Mouse (Mus musculus) ovary, adult 18-20 months (tissue): ENCODE measurements at regions not wholly inside any gene's neighbourhood (a gene's known extent, or its start where the extent isn't known, plus 50 kb on each side); places are given as distances from the start of the nearest gene placed in this dataset.
"Not testable (repeated sequence)": the region's sequence is repeated elsewhere in the genome, so short reads cannot be mapped to it uniquely, and the experiment has no call there.

Source experiments
- DNase-seq: peaks from one replicate; pipeline ENCODE4 v3.0.0; 2022; ENCODE audit warnings: low spot score, mixed read lengths

- no peak for DNase-seq
Observed at GRCm38 (mm10) chr13:5920422-5920821, 59.1 kb downstream of the Klf6 start.

DNA sequence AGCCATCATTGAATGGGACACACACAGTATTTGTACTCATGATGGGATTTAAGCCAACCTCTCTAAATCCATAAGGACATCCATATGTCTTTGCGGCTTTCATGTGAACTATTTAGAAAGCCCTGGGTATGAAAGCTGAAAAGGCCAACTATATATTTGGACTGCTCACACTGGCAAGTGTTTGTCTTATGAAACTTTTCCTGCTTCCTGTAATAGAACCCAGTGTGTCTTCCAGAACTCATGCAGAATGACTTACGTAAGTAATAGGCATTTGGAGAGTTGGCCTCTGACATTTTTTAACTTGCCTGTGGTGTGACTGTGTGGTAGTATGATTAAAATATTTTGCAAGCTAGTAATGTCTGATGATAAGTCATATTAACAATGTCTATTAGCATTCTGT, 70.2 kb downstream of the Klf6 start:
- DNase-seq: no peak

DNA sequence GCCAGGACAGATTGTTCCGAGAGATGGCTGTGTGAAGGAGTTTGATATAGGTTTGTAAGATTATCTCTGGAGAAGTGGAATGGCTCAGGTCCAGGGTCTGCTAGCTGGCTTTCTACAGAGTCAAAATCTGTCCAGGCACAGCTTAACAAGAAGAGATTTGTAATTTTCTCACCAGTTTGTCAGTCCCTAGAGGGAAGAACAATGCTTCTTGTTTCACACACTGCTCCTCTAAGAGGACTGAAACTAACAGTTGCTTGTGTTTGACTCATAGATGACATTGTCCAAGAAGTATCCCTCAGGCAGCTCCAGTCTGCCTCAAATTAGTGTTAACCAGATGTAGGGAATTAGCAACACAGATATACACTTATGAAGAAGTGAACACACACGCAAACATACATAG, 76.2 kb downstream of the Klf6 start:
- no peak for DNase-seq

- DNase-seq: no peak
Observed at GRCm38 (mm10) chr13:5937970-5938369, 76.7 kb downstream of the Klf6 start.

DNA sequence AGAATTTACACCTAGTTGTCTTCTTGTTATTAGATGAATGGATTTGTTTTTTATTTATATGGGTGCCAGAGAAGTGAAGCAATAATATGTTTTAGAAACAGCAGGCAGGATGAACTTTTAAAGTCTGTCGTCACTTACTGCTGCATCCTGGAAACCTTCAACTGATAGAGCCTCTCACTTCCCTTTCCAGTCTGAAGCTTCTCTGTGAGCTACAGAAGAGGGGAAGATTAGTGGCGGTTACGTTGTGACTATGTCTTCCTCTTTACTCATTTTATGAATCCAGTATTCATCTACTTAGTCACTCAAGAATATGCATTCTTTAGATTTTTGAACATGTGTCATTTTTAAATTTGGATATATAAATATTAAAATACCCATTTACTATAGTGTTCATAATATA, 78.1 kb downstream of the Klf6 start:
- no peak for DNase-seq

DNA sequence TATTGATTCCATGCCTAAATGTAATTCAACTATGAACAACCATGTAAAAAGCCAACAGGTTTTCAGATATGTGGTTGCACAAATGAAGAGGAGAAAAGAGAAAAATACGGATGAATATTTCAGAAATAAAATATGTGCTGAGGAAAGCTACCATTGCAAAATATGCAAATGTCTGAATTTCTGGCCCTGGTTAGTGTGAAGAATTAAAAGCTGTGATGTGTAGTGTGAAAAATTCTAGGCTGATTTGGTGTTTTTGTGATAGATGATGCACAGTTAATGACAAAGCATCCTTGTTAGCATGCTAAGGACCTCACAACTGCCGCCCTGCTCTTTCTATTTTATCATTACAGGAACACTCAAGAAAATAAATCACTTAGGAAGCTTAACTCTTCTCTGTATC, 91.6 kb downstream of the Klf6 start:
- DNase-seq: no peak

DNA sequence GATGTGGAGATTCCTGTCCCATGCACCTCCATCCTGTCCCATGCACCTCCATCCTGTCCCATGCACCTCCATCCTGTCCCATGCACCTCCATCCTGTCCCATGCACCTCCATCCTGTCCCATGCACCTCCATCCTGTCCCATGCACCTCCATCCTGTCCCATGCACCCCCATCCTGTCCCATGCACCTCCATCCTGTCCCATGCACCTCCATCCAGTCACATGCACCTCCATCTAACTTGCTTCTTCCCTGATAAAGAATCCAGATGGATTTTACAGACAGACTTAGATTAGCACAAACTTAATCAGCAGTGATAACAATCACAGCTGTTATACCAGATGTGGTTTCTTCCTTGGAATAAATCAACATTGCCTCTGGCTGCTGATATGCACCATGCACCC, 93.8 kb downstream of the Klf6 start:
- not testable (repeated sequence) for DNase-seq

- no peak for DNase-seq
Observed at GRCm38 (mm10) chr13:5956145-5956544, 94.9 kb downstream of the Klf6 start.

GRCm38 (mm10) chr13:5962947-5963346, 101.7 kb downstream of the Klf6 start:
- DNase-seq: no peak

DNA sequence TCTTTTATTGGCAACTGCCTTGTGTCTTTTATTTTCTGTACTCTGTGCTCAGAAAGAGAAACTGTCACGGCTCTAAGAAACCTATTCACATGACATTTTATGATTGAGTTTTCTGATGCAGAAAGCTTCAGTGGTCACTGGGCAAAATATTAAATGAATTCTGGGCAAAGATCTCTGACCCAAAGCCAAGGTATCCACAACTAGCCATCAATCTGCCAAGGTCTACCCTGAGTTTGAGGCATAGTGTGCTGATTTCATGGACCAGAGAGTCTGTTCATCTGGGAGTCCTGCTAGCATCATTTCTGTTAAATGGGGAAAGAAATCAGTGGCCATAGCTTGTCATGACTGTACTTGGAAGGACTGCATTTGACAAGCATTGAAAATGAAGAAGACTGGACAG, 103.3 kb downstream of the Klf6 start:
- no peak for DNase-seq

DNA sequence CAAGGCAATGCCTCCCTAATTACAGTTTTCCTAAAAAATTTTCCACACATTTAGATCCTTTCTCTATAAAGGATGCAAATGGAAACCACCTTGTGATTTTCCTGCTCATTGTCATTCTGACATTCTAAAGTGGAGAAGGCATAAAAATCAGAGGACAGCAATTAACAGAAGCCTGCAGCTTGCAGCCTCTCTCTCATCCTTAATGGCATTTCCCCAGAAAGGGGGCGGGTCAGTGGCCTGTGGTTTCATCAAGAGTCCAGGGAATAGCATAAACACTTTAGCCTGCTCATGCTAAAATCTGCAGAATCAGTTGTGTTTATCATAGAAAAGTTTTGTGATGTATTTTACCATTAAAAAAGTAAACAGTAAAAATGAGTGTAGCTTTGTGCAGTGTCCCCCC, 117.3 kb downstream of the Klf6 start:
- no peak for DNase-seq

DNA sequence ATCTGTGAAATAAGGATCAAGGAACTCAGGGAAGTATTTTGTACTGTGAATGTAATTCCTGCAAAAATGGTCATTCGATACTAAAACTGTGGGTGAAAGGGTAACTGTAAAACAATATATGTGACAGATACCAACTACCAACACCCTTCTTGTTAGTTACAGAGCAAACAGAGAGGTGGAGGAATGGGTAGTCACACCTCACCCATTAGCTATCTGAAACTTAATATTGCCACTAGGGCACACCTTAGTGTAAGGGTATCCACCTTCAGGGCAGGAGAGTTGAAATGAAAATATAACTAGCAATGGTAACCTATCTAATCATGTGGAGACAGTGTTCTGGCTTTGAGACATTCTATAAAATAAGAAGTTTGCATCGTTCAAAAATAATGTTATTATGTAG, 126.2 kb downstream of the Klf6 start:
- no peak for DNase-seq

GRCm38 (mm10) chr13:5988407-5988806, 127.1 kb downstream of the Klf6 start:
- DNase-seq: no peak

DNA sequence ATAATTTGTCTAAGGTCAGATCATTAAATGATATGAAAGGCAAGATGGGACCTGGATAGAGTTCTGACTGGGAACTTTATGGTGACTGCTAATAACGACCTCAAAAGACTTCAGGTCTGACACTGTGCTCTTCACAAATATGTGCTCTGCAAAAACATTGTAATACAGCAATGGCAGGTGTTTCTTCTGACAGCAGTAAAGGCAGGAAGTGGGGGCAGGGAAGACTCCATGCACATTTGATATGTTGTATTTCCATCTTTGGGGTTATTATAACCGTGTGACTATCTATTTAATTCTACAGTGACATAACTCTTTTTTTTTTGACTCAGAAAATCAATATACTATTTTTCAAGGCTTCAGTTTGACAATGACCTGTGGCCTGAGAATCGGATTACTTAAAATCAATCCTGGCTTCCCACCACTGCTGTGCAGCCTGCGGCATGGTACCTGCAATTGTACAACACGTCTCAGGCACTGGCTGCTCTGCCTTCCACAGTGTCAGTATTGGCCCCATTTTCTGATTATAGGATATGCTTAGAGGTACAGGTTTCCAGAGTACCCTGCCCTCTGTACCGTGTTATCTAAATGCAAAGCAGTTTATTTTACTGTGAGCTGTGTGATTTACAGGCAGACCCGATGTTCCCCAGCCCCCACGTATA, 139.4 kb downstream of the Klf6 start:
- no peak for DNase-seq

GRCm38 (mm10) chr13:6001218-6001564, 139.9 kb downstream of the Klf6 start:
- DNase-seq: no peak

- no peak for DNase-seq
Observed at GRCm38 (mm10) chr13:6005901-6006300, 144.6 kb downstream of the Klf6 start.

DNA sequence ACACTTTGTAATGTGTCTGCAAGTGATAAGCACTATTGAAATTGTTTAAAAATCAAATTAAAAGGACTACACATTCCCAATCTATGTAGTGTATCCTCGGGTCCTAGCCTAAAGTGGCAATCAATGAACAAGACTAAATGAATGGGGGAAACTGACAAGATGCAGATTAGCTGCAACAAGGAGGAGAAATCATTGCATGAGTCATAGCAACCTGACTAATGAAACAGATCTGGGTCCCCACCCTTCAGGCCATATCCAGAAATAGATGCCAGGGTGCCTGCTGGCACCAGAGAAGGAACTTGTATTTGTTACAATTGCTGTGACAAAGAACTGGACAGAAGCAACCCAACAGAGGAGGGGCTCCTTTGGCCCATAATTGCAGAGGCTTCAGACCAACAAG, 148.4 kb downstream of the Klf6 start:
- DNase-seq: no peak

GRCm38 (mm10) chr13:6027207-6027606, 165.9 kb downstream of the Klf6 start:
- DNase-seq: no peak

DNA sequence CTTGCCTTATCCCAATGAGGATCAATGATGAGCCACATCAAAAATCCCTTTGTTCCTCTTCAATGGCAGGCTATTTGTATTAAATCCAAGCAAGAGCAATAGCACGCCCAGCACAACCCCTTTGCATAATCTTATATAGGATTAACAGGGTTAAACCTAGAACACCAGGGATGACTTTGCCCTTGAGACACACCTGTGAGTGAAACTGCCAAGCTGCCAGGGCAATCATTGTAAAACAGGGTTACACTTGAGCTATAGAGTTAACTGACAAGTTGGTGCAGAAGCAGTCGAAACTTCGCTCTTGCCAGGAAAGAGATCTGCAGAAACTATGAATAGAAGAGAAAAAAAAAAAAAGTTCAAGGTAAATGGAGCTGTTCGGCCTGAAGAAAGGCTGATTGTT, 167.6 kb downstream of the Klf6 start:
- no peak for DNase-seq

DNA sequence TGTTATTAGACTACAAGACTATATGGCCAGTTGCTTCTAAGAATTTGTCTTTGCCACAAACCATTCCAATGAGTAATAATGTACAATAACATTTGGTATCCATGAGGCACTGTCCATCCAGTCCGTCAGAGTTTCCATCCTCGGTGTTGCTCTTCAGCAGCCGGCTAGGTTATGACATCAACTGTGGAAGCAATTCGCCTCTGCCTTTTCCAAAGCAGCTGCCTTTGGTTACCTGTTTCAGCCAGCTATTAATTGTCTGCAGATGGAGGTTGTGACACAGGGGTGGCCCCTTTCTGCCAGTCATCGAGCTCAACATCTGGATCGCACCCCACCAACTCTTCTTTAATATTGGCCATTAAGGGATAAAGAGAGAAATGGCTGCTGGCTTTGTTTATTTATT, 168.2 kb downstream of the Klf6 start:
- DNase-seq: no peak

DNA sequence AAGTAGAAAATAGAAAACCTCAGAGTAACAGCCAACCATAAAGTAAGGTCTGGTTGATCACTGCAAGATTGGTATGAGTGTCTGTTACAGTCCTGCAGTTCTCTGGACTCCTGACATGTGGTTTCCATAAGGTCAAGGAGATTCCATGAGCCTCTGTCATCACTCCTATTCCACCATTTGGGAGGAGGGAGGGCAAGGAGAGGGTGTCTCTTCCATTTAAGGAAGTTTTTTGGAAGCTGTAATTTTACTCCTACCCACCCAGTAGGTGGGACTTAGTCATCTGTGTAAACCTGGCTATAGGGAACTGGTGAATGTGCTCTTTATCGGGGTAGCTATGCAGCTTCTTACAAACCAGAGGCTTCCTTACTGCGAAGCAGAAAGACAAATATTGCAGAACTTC, 168.8 kb downstream of the Klf6 start:
- DNase-seq: no peak

DNA sequence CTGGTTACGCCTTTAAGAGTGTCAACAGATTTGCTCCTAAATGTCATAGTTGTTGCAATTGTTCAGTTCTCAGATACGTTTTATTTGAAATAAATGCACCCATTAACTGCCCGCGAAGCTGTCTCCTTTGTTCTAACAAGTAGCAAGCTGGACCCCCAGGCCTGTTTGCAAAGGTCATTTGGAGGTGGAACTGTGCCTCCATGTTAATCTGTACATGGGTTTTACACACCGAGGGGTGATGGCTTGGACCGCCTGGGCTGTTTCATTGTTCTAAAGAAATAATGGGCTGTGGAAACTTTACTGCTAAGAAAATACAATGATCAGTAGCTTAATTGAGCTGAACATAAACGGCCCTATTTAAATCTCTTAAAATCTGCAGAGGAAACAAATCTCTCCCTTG, 178.8 kb downstream of the Klf6 start:
- DNase-seq: no peak

DNA sequence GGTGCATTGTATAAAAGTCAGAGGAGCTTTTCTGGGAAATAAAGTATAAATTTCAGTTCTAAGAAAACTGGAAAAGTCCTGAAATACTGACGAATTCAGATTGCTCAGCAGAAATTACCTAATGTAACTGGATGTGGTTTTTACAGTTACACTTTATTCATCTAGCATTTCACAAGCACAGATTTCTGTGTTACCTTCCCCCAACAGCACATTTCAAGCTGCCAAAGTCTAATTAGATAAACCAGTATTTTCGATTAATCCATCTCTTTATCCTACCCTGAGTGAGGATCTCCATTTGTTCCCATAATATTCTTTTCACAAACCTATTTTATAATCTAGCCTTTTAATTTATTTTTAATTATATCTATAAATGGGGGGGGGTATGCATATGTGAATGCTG, 179.4 kb downstream of the Klf6 start:
- DNase-seq: no peak

GRCm38 (mm10) chr13:6042495-6042894, 181.2 kb downstream of the Klf6 start:
- DNase-seq: no peak
